Mouse (Mus musculus): ENCODE data around the gene Qsox1.

The Qsox1 gene

GRCm38 (mm10) chr1:155798000-155798399 lies 14.7 kb downstream of the Qsox1 start:
- no peak for DNase-seq

GRCm38 (mm10) chr1:155797425-155797824 lies 15.3 kb downstream of the Qsox1 start:
- DNase-seq = no peak

- DNase-seq = no peak
Observed at GRCm38 (mm10) chr1:155796757-155797405, 15.8 kb downstream of the Qsox1 start.

- no peak for DNase-seq
Observed at GRCm38 (mm10) chr1:155795791-155796233, 16.9 kb downstream of the Qsox1 start.

DNA sequence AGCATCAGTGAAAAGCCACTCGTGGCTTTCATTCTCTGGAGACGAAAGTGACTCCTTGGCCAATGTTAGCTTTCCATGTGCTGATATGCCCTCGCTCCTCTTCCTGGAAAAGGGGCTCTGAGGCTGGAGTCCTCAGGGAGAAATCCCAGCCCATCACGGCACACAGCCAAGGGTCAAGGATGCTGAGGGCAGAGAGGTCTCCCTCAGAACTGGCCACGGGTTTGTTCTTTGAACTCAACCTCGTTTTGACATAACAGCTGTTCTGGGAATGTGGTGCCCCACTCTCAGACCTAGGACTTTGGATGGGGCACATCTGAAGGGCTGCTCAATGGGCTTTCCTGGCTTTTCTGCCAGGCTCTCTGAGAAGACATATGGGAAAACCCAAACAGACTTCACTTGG lies 17.8 kb downstream of the Qsox1 start:
- DNase-seq = no peak

- DNase-seq = no peak
Observed at GRCm38 (mm10) chr1:155791919-155792318, 20.8 kb downstream of the Qsox1 start.

GRCm38 (mm10) chr1:155790111-155790974 lies 22.3 kb downstream of the Qsox1 start:
- DNase-seq = no peak

DNA sequence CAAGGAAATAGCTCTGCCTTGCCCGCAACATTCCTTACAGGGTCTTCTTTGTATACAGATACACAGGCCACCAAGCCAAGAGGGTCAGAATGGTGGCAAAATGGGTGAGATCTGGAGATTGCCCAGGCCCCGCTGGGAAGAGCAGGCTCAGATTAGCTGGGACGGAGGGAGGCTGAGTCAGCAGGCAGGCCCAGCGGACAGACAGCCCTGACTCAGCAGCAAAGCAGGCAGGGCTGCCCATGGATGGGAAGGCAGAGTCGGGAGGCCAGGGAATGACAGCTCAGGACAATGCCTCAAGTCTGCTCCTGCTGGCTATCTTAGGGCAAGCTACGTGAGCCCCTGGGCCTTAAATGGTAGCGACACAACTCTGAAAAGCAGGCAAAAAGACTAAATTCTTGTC lies 26.8 kb downstream of the Qsox1 start:
- DNase-seq = no peak

- peak; percentile 35 for DNase-seq
Observed at GRCm38 (mm10) chr1:155784343-155785205, 28.1 kb downstream of the Qsox1 start.

DNA sequence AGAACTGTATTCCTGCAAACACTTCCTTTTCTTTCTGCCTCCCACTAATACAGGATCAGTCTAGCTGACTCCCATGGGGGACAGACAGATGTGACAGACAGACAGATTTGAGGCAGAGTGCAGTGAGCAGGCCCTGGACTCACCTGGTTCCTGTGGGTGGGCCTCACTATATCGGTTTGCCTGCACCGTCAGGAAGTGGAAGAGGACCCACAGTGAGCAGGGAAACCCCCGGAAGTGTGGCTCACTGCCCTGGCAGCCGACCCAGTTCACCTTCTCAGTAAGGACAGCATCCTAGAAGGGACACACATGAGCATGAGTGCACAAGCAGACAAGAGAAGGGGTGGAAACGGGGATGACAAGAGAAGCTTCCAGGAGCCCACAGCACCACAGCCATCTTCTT lies 30.3 kb downstream of the Qsox1 start:
- DNase-seq = no peak

DNA sequence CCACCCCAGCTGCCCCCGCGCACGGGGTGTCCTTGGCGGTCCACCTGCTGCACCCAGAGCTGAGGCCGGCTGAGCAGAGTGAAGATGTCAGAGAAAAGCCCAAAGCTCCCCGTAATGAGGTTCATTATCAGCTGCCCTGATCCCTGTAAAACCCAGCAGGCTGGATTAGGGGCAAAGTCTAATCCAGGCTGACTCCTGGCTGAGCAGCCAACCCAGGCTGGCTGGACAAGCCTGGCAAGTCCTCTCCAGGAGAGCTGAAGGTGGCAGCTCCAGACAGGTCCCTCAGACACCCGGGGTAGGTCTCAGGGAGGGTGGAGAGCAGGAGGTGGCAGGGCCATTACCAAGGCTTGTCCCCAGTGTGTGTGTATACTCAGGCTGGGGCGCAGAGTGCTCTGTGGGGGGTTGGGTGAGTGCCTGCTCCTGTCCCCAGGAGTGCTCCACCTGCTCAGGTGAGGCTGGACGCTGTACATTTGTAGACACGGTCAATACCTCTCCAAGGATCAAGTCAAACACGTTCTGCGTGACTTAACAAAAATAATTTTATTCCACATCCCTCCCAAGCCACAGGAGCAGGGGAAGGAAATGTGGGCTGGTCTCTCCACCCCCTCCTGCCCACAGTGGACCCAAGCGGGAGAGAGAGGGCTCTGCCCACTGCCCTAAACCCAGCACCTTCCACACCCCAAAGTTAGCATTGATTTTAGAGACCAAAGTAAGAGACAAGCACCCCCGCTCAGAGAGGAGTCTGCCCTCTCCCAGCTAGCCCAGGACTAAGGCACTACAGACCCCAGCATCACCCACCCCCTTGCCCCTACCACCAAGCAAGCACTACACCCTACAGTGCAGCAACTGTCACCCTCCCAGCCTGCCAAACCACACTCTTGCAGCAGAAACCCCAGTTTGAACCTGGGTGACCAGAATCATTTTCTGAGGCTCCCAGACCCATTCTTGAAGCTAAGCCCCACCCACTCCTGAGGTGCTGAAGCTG lies 34.8 kb downstream of the Qsox1 start:
- no peak for DNase-seq

DNA sequence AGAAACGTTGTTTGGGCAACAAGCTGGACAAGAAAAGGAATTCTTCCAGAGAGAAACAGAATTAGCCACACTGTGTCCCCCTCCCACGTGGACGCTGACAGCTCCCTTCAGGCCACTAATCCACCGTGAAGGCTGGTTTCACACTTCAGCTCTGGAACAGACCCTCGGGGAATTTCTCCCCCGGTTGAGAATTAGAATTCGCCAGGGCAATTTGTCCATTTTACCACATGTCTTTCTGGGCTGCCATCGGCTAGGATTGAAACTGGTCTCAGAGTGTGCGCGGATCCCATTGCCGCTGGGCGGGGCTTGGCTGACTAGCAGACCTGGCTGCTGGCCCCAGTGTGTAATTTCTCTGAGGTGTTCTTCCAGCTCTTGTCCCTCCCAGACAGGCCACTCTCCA lies 53.5 kb downstream of the Qsox1 start:
- DNase-seq = no peak

DNA sequence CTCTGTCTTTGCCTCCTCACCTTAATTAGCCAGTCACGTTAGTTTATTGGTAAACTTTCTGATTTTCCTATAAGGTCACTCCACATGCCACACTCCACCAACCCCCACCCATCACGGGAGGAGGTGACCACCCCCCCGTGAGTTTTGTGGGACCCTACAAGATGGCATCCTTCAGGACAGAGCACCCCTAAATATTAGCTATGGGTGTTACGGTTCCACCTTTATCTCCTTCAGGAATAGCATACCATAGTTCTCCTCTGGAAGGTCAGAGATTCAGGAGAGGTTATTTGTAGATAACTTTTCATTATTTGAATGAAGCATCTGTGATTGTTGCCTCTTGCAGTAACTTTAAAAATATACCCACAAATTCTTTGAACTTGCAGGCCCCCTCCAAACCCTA lies 54.0 kb downstream of the Qsox1 start:
- DNase-seq = no peak

GRCm38 (mm10) chr1:155757621-155758020 lies 55.1 kb downstream of the Qsox1 start:
- DNase-seq = no peak

GRCm38 (mm10) chr1:155753411-155753810 lies 59.3 kb downstream of the Qsox1 start:
- no peak for DNase-seq

DNA sequence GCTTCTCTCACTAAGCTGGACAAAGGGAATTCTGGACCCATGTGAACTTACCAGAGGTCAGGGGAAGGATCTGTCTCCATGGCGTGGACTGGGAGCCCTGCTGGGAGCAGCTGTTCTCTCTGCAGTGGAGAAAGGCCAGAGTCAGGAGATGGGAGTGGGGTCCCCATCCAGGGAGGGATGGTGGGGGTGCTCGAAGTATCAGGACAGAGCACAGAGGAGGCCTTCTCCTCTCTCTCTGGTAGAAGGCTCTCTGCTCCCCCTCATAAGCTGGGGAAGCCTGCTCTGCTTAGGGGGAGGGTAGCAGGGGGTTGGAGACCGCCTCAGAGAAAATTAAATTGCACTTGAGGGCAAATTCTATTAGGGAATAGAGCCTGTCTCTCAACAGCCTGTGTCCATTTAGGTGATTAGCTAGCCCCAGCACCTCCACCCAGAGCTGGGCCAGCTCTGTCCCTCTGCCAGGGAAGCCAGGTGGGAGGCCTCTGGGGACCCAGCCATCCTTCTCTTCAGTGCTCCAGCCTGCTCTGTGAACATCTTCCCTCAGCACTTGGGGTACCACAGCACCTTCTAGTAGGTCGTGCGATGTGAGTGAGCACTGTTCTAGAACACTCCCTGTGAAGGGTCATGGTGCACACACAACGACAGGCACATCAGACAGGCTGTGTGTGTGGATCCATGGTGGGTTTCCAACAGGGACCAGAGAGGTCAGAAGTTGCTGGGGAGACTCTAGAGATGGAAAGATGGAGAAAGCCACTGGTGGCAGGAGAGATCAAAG lies 61.0 kb downstream of the Qsox1 start, which contains the start of gene Lhx4:
Gene Lhx4, minus strand, starts transcription at position 201 of the 772 bp plus-strand sequence.
- no peak for DNase-seq

DNA sequence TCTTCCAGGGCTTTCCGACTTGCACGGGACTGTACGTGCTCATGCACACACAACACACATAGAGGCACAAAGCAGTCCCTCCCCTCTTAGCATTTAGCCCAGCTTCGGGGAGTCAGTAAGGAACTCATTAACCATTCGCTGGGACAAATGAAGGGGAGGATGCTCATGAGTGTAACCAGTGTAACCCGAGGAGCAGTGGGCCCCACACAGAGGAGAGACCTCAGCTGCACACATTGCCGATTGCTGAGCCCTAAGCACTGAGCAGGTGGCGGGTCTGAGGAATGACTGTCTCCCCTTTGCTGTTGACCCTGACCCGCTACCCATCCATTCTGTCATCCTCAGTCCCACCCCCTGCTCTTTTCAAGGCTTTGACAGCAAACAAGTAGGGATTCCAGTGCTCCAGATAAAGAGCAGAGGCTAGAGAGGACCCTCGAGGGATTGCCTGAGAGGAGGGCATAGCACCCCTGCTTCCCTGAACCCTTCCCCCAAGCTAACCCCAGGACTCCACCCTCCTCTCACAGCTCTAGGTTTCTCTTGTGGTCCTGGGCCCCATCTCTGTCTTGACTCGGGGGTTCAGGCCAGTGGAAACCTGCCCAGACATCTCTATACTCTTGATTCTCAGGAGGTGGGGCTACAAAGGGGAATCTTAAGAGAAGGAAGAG lies 62.0 kb downstream of the Qsox1 start:
- DNase-seq = no peak

DNA sequence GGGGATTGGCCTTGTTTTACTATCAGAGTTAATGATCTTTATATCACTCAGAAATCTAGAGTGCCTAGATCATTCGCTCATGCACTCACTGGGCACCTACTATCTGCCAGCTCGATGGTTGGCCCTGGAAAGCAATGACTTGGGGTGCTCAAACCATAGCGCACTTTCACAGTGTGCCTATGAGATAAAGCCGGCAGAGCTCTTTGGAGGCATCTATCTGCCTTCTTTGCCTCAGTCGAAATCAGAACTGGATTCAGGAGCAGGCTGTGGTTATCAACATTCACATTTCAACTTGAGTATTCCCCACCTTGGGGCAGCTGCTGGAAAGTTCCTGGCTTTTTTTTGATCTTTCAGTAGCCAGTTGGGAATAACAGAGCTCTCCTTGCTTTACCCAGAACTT lies 64.8 kb downstream of the Qsox1 start:
- DNase-seq = no peak

DNA sequence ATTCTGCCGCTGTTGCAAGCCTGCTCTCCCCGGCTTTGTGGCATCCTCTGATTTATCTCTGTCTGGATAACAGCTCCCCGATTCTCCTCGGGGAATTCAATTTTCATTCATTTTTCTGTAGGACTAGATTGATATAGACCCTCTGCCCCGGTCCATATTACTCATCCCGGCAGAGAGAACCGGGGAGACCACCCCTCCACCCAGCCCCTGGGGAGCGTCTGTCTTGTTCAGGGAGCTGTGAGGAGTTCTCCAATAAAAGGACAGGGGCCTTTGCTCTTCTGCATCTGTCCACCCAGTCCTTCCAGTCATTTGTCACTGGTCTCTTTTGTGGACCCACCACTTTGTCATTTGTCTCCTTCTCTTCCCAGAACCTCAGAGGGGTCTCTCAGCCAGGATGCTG lies 65.7 kb downstream of the Qsox1 start:
- DNase-seq = no peak
